Mouse (Mus musculus) yolk sac, embryonic 10.5 days (tissue): ENCODE measurements around the gene Zbtb25.
A peak's percentile ranks its signal among the peaks of the same experiment; 100 is the strongest.

Source experiments
- DNase-seq: peaks from one replicate; pipeline ENCODE4 v3.0.0-alpha.2; 2017; ENCODE audit warnings: low spot score

Zbtb25 gene

GRCm38 (mm10) chr12:76336111-76336965 lies 33.1 kb downstream of the Zbtb25 start:
- no peak for DNase-seq

GRCm38 (mm10) chr12:76335641-76336040 lies 33.8 kb downstream of the Zbtb25 start:
- no peak for DNase-seq

DNA sequence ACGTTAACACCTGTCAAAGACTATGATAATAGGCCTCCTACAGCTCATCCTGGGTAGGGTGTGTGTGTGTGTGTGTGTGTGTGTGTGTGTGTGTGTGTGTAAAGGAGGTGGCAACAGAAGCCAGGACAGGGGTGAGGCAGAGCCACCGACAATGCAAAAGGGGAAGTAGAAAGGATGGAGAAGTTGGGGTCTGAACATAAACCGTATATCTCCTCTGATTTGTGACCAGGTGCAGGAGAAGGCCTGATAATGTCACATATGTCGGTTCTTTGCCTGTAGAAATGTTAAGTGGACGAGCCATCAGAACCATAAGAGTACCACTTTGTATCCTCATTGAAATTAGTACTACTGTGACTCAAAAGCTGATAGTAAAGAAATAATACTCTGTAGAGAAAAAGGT lies 35.7 kb downstream of the Zbtb25 start:
- no peak for DNase-seq

DNA sequence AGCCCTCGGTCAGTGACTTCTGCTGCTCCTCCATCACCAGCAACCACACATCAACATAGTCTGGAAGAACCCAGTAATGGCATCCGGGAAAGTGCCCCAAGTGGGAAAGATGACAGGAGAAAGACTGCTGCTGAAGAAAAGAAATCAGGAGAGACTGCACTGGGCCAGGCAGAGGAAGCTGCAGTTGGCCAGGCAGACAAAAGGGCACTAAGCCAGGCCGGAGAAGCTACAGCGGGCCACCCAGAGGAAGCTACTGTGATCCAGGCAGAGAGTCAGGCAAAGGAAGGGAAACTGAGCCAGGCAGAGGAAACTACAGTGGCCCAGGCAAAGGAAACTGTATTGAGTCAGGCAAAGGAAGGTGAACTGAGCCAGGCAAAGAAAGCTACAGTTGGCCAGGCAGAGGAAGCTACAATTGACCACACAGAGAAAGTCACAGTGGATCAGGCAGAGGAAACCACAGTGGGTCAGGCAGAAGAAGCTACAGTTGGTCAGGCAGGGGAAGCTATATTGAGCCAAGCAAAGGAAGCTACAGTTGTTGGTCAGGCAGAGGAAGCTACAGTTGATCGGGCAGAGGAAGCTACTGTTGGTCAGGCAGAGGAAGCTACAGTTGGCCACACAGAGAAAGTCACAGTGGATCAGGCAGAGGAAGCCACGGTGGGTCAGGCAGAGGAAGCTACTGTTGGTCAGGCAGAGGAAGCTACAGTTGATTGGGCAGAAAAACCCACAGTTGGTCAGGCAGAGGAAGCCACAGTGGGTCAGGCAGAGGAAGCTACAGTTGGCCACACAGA lies 40.6 kb downstream of the Zbtb25 start:
- no peak for DNase-seq

DNA sequence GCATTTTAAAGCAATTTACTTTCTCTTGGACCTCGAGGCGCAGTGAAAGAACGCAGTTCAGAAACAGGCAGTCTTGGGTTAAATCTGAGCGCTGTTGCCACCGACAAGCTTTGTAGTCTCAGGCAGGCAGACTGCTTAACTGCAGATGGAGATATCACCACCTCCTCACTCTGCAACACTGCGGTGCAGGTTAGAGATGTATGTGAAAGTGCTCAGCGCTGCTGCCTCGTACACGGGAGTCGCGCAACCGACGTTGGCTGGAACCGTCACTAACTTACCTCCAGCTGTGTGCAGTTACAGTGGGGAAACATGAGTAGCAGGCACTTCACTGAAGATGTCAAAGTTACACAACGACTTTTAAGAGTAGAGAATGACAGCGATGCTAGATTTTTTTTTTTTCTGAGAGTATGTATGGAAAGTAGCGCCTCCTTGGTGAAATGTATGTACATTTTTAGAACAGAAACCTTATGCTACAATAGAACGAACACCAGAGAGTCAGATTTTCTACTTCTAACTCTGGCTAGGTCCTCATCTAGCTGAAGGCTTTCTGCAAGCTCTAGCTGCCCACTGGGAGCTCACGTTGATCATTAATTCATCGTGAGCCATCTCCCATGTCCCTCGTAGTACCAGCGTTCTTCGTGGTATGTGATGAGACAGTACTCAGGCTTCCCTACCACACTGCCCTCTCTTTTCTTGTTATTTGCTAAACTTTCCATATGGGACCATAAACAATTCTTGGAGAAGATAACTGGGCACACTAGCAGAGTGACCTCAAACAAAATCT lies 42.8 kb downstream of the Zbtb25 start:
- no peak for DNase-seq

GRCm38 (mm10) chr12:76324679-76325431 lies 44.5 kb downstream of the Zbtb25 start, which contains the start of gene Akap5:
Gene Akap5 (plus strand): TSS chr12:76324891.
- DNase-seq, result peak; percentile 84

DNA sequence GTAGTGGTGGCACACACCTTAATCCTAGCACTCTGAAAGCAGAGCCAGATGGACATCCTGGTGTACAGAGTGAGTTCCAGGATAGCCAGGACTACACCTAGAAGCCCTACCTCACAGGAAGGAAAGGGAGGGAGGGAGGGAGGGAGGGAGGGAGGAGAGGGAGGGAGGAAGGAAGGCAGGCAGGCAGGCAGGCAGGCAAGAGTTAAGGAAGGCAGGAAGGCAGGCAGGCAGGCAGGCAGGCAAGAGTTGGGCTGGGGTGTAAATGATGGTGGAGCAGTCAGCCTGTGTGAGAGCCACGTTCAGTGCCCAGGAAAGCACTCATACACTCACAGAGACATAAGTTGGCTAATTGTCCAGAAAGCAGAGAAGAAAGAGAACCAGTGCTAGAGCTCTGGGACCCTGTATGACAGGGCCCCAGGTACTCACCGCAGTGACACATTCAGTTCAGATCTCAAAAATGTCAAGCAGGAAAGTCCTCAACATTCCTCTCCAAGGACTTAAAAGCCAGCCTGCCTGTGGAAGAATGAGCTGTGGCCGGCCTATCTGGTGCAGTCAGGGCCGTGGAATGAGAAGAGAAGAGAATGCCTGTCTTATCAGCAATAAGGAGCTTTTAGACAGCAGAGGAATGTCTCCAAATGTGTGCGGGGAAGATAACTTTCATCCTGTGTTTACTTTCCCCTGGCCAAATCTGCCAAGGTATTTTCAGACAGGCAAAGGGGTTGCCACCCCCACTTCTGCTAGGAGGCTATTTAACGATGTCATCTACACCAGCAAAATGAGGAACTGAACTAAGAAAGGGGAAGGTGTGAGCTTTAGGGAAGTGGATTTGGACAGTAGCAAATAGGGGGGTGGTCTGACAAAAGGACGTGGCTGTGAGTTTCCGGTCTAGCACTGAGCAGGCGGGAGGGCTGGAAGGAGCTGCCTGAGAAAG lies 50.9 kb downstream of the Zbtb25 start:
- peak; percentile 73 for DNase-seq

DNA sequence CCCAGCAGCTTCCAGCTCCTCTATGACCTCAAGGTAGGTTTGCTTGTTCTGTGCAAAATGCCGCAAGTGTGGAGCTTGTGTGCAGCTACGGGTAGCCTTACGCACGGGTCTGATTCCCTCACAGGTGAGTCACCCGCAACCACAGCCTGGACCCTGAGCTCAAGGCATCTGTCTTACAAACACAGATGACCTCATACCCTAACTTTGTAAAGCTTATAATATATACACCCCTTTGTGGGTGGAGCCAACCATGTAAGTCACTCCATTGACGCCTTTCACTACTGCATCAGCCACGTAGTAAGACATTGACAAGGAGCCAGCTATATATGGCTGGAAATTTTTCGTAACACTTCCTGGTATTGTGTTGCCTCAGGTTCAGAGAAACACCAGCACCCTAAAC lies 57.5 kb downstream of the Zbtb25 start:
- no peak for DNase-seq

GRCm38 (mm10) chr12:76311227-76311626 lies 58.2 kb downstream of the Zbtb25 start:
- no peak for DNase-seq

DNA sequence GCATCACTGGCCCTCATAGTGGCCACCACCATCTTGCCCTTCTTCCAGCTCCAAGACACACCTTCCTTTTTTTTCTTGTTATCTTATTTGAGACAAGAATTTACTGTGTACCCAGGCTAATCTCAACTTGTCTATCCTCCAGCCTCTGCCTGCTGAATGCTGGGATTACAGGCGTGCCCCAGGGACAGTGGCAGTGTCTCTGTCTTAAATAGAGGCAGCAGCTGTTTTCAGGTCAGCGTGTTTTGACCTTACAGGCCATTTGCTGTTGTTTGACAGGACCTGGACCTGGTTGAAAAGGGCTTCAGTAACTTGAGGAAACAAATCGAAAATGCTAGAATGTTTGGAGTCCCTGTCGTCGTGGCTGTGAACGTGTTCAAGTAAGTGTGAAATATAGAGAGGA lies 58.8 kb downstream of the Zbtb25 start:
- DNase-seq, result no peak

DNA sequence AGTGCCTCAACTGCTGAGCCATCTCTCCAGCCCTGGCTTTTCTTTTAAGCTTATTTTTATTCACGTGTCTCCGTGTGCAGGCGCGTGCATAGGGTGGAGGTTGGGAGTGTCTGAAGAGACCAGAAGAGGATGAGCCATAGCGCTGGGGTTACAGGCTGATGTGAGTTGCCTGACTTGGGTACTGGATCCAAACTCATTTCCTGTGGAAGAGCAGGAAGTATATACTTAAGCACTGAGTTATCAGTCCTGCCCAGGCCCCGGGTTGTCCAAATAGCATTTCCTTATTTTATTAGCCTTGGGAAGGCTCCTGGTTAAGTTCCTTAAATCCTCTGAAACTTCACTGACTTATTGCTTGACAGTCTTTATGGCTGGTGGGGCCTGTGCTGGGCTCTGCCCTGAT lies 59.4 kb downstream of the Zbtb25 start:
- DNase-seq, result no peak

- no peak for DNase-seq
Observed at GRCm38 (mm10) chr12:76308436-76308835, 61.0 kb downstream of the Zbtb25 start.

- DNase-seq, result peak; percentile 18
Observed at GRCm38 (mm10) chr12:76307964-76308363, 61.4 kb downstream of the Zbtb25 start.

GRCm38 (mm10) chr12:76306852-76307561 lies 62.4 kb downstream of the Zbtb25 start:
- no peak for DNase-seq

DNA sequence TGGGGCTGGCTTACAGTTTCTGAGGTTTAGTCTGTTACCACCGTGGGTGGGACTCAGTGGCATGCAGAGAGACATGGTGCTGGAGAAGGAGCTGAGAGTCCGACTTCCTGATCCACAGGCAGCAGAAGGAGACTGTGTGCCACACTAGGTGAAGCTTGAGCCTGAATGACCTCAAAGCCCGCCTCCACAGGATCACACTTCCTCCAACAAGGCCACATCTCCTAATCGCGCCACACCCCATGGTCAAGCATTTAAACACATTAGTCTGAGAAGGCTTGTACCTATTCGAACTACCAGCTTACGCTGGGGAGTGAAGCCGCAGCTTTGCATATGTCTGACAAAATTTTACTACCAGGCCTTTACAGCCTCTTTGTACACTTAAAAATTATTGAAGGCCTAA lies 64.3 kb downstream of the Zbtb25 start:
- DNase-seq, result no peak

- DNase-seq, result no peak
Observed at GRCm38 (mm10) chr12:76304199-76304598, 65.2 kb downstream of the Zbtb25 start.

DNA sequence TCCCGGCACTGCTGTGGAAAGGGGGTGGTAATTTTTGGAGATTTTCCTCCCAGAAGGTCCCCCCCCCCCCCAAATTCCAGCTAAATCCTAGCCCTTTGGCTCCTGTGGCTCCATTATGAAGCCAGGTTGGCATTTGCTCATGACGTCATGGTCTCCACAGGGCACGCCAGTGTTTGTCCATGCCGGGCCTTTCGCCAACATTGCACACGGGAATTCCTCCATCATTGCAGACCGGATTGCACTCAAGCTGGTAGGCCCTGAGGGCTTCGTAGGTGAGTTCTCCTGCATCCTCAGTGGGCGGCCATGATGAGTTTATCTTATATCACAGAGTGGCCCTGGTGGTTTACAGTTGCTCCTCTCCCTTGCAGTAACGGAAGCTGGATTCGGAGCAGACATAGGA lies 65.9 kb downstream of the Zbtb25 start:
- no peak for DNase-seq

DNA sequence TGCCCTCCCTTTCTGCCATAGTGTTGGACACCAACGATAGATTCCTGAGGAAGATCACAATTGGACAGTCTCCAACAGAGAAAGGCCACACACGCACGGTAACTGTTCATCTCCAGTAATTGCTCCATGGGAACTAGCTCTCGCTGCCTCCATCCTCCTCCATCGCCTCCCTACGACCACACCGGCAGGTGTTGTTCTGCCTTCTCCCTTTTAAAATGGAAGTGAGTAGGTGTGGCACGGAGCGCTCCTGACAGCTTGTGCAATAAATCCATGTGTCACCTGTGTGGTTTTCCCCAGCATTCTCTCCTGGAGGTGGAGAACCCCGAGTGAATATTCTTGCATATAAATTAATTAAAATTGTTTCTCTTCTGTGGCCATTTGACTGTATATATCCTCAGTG lies 69.0 kb downstream of the Zbtb25 start:
- DNase-seq, result no peak

DNA sequence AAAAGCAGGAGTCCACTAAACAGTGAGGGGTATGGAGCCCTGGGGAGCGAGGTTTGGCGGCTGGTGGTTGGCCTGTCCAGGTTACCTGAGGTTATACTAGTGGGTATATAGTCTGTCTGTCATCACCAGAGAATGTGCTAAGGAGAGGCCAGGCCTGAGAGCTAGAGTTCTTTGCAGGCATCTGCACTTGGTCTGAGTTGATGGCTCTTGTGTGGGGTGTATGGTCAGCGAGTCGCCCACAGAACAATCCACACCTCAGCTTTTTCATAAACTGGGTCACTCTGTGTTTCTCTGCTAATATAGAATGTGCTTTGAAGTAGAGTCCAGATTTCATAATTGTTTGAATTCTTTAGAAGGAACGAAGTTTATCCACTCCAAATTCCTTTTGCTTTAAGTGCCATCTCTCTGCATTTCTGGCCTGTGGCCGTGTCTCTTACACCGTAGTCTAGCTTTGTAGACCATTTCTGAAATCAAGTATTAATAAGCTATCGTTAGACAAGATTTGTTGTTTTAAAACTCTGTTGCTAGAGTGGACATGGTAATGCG lies 70.0 kb downstream of the Zbtb25 start:
- DNase-seq, result no peak

GRCm38 (mm10) chr12:76297830-76298229 lies 71.6 kb downstream of the Zbtb25 start:
- DNase-seq, result no peak
